Mouse (Mus musculus) myocyte (in vitro differentiated cells): ENCODE measurements around the gene Epb41. TPM values are rescaled to one million over a fixed set of nuclear protein-coding genes. Genes with fewer than 3 reads are reported as not detected.

ENCODE experiments used
- H3K27me3 ChIP-seq: one replicate; pipeline ENCODE4 v1.6.1; 2011; ENCODE audit not compliant: control insufficient read depth, insufficient read depth, insufficient read length
- H3K36me3 ChIP-seq: one replicate; pipeline ENCODE4 v1.6.1; 2011; ENCODE audit not compliant: control insufficient read depth, insufficient read depth
- H3K4me2 ChIP-seq: one replicate; pipeline ENCODE4 v1.6.1; 2011; ENCODE audit warnings: low read depth, control low read depth
- H3K4me3 ChIP-seq: one replicate; pipeline ENCODE4 v1.5.1; 2011; ENCODE audit warnings: mild to moderate bottlenecking, control low read depth, moderate library complexity
- H3K79me2 ChIP-seq: one replicate; pipeline ENCODE4 v1.6.1; 2011; ENCODE audit not compliant: control insufficient read depth, insufficient read depth
- H3ac ChIP-seq: one replicate; pipeline ENCODE4 v1.6.1; 2011; ENCODE audit not compliant: control insufficient read depth, insufficient read length
- CEBPB ChIP-seq: IDR thresholded peaks from 2 replicates; pipeline ENCODE4 v1.6.1; 2011; ENCODE audit warnings: mild to moderate bottlenecking, moderate library complexity; ENCODE audit not compliant: poor library complexity, insufficient read depth, severe bottlenecking
- E2F4 ChIP-seq: IDR thresholded peaks from one replicate; pipeline ENCODE4 v1.6.1; 2011; ENCODE audit warnings: mild to moderate bottlenecking, control low read depth, moderate library complexity; ENCODE audit not compliant: insufficient read depth
- MAX ChIP-seq: IDR thresholded peaks from one replicate; pipeline ENCODE4 v1.6.1; 2011; ENCODE audit warnings: low read depth, mild to moderate bottlenecking, control low read depth
- MYOD1 ChIP-seq, 3 experiments: IDR thresholded peaks; one replicate each; pipeline ENCODE4 v1.6.1; 2011; ENCODE audit warnings: control low read depth in 2 of 3, low read depth in 2 of 3, mild to moderate bottlenecking in 2 of 3, moderate library complexity in 1 of 3; ENCODE audit not compliant: insufficient read length in 2 of 3, control insufficient read depth in 1 of 3
- MYOG ChIP-seq, 3 experiments: IDR thresholded peaks; one replicate each; pipeline ENCODE4 v1.6.1; 2011; ENCODE audit warnings: control low read depth in 2 of 3, low read depth in 2 of 3, mild to moderate bottlenecking in 2 of 3; ENCODE audit not compliant: insufficient read length in 2 of 3, control insufficient read depth in 1 of 3, insufficient read depth in 1 of 3
- POLR2A ChIP-seq: IDR thresholded peaks from one replicate; pipeline ENCODE4 v1.6.1; 2011; ENCODE audit warnings: low read depth, mild to moderate bottlenecking, control low read depth, moderate library complexity; ENCODE audit not compliant: insufficient read length
- POLR2AphosphoS2 ChIP-seq: IDR thresholded peaks from one replicate; pipeline ENCODE4 v1.6.1; 2011; ENCODE audit warnings: low read depth, control low read depth; ENCODE audit not compliant: insufficient read length
- REST ChIP-seq: IDR thresholded peaks from one replicate; pipeline ENCODE4 v1.6.1; 2011; ENCODE audit warnings: mild to moderate bottlenecking, control low read depth, moderate library complexity; ENCODE audit not compliant: insufficient read depth, insufficient read length
- SRF ChIP-seq: IDR thresholded peaks from one replicate; pipeline ENCODE4 v1.6.1; 2011; ENCODE audit warnings: low read depth; ENCODE audit not compliant: control insufficient read depth, insufficient read length
- TCF12 ChIP-seq: IDR thresholded peaks from one replicate; pipeline ENCODE4 v1.6.1; 2011; ENCODE audit warnings: mild to moderate bottlenecking, control low read depth; ENCODE audit not compliant: poor library complexity, insufficient read depth, severe bottlenecking
- TCF3 ChIP-seq: IDR thresholded peaks from one replicate; pipeline ENCODE4 v1.6.1; 2011; ENCODE audit warnings: low read depth, control low read depth; ENCODE audit not compliant: insufficient read length
- USF1 ChIP-seq: IDR thresholded peaks from one replicate; pipeline ENCODE4 v1.6.1; 2011; ENCODE audit warnings: low read depth, mild to moderate bottlenecking, control low read depth, moderate library complexity
- polyA plus RNA-seq: library from polyadenylated mRNA; unstranded; fragments of >200 nt; fragmentation: generic; extraction: Trizol; gene quantifications from one replicate; pipeline ENCODE4 v1.2.1, GENCODE M21; 2012; ENCODE audit warnings: missing spikeins

The Epb41 gene
- polyA plus RNA-seq, 1 experiment, result 4.8 TPM

DNA sequence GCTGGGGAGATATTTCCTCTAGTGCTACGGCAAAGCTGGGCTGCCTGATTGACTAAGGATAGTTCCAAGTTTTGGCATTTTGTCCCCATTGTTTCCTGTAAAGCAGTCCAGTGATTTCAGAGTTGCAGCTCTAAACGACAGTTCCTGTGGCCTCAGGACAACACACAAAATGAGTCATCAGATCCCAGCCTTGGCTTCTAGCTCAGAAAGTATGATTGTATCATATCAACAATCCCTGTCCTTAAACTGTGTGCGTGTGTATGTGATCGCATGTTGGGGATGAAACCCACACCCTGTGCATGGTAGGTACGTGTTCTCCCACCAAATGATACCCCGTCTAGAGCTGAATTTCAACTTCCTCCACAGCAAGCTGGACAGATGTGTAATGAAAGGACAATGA is 146.0 kb downstream of the Epb41 start:
- no peaks in the 10 kb centered on the region for H3K36me3 ChIP-seq
- no peaks in the 10 kb centered on the region for H3K79me2 ChIP-seq
- H3K4me3 ChIP-seq, result no peak overlapping the region
- H3K4me2 ChIP-seq, result no peak overlapping the region
- no peak overlapping the region for H3ac ChIP-seq
- TF ChIP-seq USF1, result no peak
- TF ChIP-seq CEBPB, result no peak
- TF ChIP-seq MYOD1 (IDR thresholded peaks at IDR 0.05; ENCODE audit: control insufficient read depth in 1 of 3, insufficient read length in 2 of 3, low read depth in 2 of 3), result no peak
- no peak for TF ChIP-seq MYOG (IDR thresholded peaks at IDR 0.05; ENCODE audit: control insufficient read depth in 1 of 3, insufficient read depth in 1 of 3, insufficient read length in 2 of 3, low read depth in 2 of 3)
- TF ChIP-seq TCF12, result no peak
- TF ChIP-seq SRF, result no peak
- H3K27me3 ChIP-seq, result no peaks in the 10 kb centered on the region

DNA sequence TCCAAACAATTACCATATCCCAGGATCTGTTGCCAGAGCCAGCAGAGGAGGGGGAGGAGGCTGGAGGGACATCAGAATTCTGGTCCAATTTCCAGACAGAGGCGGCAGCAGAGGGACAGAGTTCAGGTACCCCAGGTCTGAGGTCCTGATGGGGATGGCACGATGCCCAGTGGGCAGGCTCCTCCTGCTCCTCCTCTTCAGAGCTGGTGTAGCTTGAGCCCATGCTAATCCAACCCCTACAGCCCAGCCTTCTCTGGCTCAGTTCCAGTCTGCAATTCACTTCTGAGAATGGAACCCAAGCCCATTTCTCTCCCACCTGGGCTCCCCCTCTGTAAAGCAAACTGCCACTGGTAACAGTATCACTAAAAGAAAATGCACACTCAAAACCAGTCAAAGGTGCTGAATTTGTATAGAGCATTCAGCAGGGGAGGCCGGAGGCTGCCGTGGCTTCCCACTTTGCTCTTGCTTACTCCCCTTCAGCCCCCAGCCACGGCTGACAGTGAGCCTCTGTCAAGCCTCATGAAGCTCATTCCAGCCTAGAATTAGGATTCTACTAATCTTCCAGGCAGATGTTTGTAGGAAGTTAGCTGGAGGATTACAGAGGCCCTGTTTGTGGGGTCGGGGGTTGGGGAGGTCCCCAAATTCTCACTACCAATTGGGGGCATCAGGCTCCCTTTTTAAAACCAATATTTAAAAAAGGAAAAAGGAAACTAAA is 150.9 kb downstream of the Epb41 start:
- H3K79me2 ChIP-seq, result no peaks in the 10 kb centered on the region
- no peak overlapping the region for H3K4me3 ChIP-seq
- H3K36me3 ChIP-seq, result no peaks in the 10 kb centered on the region
- H3K4me2 ChIP-seq, result no peak overlapping the region
- TF ChIP-seq POLR2A (no peak), MYOG (IDR thresholded peaks at IDR 0.05; ENCODE audit: control insufficient read depth in 1 of 3, insufficient read depth in 1 of 3, insufficient read length in 2 of 3, low read depth in 2 of 3) (no peak), SRF (no peak), E2F4 (no peak), CEBPB (no peak), USF1 (no peak), POLR2AphosphoS2 (no peak)
- no peak overlapping the region for H3ac ChIP-seq
- peaks cover 6% of the 10 kb centered on the region for H3K27me3 ChIP-seq

DNA sequence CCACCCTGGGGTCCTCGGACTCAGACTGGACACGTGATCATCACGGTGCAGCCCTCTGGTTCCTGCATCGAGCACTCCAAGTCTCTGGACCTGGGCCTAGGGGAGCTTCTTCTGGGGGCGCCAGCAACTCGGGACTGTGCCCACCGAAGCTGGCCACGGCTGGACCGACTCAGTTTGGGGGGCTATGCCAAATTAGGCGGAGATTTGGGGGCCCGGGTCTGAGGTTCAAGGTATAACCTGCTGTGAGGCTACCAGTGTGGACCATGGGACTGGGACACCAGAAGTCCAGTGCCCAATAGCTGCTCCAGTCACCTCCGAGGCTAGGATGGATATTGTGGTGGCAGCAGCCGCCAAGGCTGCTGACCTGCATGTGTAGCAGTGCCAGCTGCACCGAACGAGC is 152.7 kb downstream of the Epb41 start:
- Histone ChIP-seq H3K27me3 (peaks cover 6% of the 10 kb centered on the region), H3K79me2 (no peaks in the 10 kb centered on the region), H3ac (no peak overlapping the region), H3K4me2 (no peak overlapping the region), H3K36me3 (no peaks in the 10 kb centered on the region), H3K4me3 (no peak overlapping the region)
- TF ChIP-seq MYOG (IDR thresholded peaks at IDR 0.05; ENCODE audit: control insufficient read depth in 1 of 3, insufficient read depth in 1 of 3, insufficient read length in 2 of 3, low read depth in 2 of 3) (no peak), USF1 (no peak), POLR2A (no peak), CEBPB (no peak), SRF (no peak), POLR2AphosphoS2 (no peak), TCF12 (no peak), REST (no peak), MAX (no peak), TCF3 (no peak), E2F4 (no peak), MYOD1 (IDR thresholded peaks at IDR 0.05; ENCODE audit: control insufficient read depth in 1 of 3, insufficient read length in 2 of 3, low read depth in 2 of 3) (no peak)

DNA sequence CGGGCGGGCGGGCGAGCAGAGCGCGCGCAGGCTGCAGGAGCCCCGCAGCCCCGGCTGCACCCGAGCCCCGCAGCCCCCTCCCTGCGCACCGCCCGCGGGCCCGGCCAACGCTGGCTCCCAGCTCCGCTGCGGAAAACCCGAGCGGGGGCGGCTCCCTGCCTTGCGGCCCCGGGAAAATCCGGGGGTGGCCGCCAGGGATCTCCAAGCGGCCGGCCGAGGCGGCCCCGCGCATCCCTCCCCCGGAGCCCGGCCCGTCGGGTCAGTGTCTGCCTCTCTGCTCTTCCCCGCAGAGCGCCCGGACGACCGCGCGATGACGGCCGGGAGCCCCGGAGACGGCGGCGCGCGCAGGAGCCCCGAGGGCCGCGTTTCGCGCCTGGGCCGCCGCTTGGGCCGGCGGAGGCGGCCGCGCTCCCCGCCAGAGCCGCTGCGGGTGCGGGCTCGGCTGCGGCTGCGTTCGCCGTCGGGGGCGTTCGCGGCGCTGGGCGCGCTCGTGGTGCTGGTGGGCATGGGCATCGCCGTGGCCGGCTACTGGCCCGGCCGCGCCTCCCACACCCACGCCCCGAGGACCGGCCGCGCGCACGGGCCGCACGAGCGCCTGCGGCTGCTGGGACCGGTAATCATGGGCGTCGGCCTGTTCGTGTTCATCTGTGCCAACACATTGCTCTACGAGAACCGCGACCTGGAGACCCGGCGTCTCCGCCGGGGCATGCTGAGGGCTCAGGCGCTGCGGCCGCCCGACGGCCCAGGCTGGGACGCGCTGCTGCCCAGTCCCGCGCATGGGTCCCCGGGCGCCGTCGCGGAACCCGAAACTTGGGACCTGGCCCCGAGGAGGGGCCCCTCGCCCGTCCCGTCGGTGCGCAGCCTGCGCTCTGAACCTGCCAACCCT is 153.4 kb downstream of the Epb41 start, which contains the start of gene Tmem200b:
Gene Tmem200b (plus strand): TSS at position 311 of the 886 bp plus-strand sequence.
- TF ChIP-seq TCF12, result no peak
- no peak for TF ChIP-seq POLR2A
- no peak for TF ChIP-seq SRF
- TF ChIP-seq REST, result no peak
- no peak for TF ChIP-seq USF1
- no peak for TF ChIP-seq MYOG (IDR thresholded peaks at IDR 0.05; ENCODE audit: control insufficient read depth in 1 of 3, insufficient read depth in 1 of 3, insufficient read length in 2 of 3, low read depth in 2 of 3)
- no peak for TF ChIP-seq MAX
- TF ChIP-seq MYOD1 (IDR thresholded peaks at IDR 0.05; ENCODE audit: control insufficient read depth in 1 of 3, insufficient read length in 2 of 3, low read depth in 2 of 3), result no peak
- TF ChIP-seq POLR2AphosphoS2, result no peak
- TF ChIP-seq TCF3, result no peak
- peak within 1 kb of the TSS; percentile 72 for H3K4me2 ChIP-seq

More for the DNA sequence above, 153.4 kb downstream of the Epb41 start, which contains the start of gene Tmem200b:
- no peaks in the 10 kb centered on the region for H3K79me2 ChIP-seq
- H3K4me3 ChIP-seq, result peak within 1 kb of the TSS; percentile 3
- peaks cover 6% of the 10 kb centered on the region for H3K27me3 ChIP-seq
- H3ac ChIP-seq, result peak within 1 kb of the TSS; percentile 39
- no peaks in the 10 kb centered on the region for H3K36me3 ChIP-seq
